Mouse (Mus musculus): ENCODE data around the gene Hat1.

Hat1 gene

DNA sequence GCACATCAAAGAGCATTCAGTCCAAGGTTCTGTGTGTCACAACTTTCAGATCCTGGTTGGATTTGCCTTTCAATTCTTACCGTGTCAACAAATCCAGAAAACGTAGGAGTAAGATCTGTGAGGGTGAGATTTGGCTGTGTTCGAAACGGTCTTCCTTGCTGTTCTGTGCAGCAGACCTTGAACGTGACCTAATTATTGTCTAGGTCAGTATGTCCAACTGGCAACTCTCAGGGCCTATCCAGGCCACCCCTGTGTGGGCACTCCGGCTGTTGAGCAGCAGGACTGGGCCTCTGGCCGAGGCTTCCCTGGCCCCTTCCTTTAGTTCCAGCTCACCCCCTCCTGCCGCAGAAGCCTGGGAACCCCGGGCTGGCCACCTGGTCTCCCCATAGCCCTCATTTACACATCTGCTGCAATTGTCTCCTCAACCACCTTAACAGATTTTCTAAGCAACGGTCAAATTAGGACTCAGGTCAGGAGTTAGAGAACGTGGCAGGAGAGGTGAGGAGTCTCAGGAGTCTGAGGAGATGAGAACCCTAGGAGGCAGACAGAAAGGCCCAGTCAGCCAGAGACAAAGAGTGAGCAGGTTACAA, 78.2 kb downstream of the Hat1 start:
- peak; percentile 32 for DNase-seq

DNA sequence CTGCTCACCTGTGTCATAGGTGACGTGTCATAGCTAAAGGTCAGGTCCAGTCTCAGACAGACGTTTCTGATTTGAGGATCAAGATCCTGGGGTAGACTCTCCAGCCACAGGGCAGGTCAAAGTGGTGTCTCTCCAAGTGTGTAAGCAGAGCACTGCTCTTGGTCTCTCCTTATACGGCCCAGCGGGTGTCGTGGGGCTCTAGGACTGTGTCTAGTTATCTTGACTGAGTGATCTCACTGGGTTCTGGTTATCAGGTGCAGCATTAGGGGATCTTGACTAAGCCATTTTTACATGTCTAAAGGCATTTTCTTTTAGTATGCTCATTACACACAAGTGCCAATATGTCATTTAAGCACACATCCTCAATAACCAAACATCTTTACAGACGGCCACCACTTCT, 82.3 kb downstream of the Hat1 start:
- no peak for DNase-seq

DNA sequence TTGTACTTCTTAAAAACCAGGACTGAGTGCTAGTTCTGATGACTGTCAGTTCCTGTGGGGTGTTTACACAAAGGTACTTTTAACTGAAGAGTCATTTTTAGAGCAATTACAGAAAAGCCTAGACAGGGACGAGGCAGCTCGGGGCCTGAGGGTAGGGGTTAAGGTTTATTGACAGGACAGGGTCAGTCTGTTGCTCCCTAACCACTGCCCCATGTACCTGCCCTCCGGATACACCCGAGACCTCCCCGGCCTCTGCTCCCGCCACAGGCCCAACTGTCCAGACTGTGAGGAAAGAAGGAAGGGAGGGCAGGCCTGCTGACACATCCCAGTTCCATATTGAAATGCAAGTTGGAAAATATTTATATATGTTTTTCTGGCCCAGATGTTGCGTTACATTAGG, 85.1 kb downstream of the Hat1 start:
- no peak for DNase-seq

DNA sequence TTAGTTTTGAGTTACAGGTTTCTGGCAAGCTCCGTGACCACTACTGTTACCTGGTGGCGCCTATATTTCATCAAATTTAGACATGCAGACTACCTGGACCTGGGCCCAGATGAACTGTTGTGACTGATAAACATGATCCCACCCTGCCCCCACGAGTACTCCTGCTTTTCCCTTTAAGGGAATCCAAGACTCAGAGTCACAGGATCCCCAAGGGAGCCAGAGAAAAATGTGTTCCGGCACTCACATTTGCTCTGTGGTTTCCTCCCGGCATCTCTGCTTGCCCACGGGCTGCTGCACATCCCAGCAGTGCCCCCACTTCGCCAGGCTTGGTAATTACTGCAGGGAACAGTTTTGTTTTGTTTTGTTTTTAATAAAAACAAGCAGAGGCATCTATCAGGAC, 85.6 kb downstream of the Hat1 start:
- DNase-seq: peak; percentile 8

DNA sequence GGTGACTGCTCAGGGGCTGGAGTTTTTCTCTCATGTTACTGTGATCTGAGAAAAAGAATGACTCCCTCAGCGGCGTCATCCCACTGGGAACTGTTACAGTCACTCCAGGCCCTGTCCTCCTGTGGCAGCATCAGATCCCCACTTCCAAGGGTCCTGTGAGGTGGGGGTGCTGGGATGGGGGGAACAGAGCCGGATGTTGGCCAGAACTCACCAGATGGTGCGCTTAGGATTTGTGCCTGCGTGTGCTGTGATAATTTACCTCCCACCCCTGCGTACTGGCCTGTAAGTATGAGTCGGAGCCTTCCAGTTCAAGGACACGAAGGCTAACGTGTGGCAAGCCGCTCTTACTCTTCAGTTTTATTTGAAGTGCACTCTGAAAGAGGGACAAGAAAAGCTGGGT, 86.6 kb downstream of the Hat1 start:
- DNase-seq: no peak

DNA sequence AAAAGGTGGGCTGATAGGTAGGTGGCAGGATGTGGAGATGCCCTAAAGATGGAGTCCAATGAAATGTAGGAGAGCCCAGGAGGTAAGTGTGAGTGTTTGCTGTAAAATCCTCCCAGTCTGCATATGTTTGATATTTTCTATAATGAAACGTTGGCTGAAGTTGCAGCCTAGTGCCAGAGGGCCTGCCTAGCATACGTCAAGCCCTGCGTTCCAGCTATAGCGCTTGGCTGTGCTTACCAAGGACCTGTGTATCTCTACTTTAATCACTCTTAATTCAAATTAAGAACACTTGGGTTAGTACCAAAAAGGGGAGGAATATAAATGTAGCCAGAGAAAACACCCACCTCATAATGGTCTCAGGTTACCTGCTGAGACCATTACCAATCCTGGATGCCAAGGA, 87.0 kb downstream of the Hat1 start:
- DNase-seq: no peak

DNA sequence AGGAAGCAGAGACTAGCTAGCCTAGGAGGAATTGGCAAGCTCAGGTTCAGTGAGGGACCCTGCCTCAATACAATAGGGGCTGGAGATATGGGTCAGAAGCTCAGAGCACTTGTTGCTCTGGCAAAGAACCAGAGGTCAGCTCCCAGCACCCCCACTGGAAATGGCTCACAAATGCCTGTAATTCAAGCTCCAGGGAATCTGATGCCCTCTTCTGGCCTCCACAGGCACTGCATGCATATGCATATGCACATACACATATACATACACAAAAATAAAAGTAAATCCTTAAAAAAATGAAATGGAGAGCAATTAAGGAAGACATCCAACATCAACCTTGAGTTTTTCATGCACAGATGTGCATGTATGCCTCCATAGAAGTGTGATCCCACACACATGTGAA, 89.0 kb downstream of the Hat1 start:
- DNase-seq: no peak

DNA sequence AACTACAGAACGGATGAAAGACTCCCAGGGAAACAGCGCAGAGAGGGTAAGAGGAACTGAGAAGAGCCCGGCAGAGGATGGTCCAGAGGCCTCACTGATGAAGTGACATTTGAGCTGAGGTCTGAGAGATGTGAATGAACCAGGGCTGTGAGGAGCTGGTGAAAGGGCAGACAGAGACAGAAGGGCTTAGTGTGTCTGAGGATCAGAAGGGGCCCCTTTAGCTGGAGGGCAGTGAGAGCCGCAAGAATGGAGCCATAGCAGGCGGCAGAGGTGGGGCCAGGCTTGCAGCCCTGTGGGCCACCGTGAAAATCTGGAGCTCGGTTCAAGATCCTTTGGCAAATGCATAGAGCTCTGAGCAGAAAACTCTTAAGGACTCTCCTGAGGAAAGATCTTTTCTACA, 91.2 kb downstream of the Hat1 start:
- no peak for DNase-seq

DNA sequence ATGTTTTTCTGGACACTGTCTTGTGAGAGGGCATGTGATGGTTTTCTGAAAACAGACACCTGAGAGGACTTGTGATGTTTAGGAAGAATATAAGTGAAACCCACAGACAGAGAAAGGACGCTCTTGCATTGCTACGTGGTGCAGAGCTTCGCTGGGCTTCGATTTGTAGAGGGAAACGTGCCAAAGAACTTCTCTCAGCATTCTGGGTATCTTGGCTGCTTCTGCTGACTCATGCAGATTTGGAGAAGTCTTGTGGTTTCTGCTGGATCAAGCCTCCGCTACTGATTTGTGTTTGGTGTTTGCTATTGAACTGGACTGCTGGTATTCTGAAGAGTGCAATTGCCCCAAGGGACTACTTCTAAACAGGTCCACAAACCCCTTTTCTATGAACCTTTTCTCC, 93.1 kb downstream of the Hat1 start:
- DNase-seq: no peak

DNA sequence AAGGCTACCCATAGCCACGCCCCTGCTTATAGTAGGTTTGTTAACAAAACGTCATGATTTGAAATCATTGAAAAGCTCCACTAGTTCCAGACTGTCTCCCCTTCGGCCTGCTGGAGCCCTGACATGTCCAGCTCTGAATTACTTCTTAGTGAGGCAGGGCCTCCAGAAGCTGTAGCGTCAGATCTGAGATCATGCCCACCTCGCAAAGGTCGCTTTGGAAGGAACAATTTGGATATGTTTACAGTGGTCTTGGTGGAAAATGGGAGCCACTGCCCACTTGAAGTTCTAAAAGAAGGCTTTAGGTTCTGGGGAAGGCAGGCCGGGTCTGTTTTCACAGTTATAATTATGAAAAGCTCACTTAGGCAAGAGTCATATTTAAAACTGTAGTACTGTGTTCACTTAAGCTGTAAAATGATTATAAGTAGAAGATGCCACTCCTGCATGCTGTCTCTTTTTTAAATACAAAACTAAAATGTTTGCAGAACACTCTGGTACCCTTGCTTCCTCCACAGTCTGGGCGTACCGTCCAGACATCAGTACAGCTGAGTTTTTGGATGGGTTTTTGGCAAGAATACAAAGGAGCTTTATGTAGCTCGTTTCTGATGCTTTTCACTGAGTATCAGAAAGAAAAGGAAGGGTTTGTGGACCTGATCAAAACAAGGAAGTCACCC, 94.4 kb downstream of the Hat1 start:
- no peak for DNase-seq

DNA sequence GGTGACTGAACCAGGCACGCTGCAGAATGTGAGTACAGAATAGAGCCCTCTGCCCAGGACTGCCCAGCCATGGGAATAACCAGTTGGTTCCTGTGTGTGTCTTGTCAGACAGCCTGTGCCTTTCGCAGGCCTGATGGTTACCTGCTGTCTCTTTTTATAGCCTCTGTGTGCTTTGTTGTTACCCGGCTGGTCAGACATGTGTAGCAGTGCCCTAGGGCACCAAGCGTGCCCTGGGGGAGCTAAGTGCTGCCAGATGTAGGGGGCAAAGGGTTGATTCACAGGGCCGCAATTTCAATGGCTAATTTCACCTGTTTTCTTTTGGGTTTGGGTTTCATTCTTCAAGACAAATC, 94.9 kb downstream of the Hat1 start:
- no peak for DNase-seq
